Mouse (Mus musculus) urinary bladder, postnatal 4 days (tissue): ENCODE data around the gene Hlcs.

Experiments used
- DNase-seq, 2 experiments: peaks; one replicate each; pipeline ENCODE4 v3.0.0; 2021 to 2022; ENCODE audit warnings: low spot score in 2 of 2

Gene Hlcs

DNA sequence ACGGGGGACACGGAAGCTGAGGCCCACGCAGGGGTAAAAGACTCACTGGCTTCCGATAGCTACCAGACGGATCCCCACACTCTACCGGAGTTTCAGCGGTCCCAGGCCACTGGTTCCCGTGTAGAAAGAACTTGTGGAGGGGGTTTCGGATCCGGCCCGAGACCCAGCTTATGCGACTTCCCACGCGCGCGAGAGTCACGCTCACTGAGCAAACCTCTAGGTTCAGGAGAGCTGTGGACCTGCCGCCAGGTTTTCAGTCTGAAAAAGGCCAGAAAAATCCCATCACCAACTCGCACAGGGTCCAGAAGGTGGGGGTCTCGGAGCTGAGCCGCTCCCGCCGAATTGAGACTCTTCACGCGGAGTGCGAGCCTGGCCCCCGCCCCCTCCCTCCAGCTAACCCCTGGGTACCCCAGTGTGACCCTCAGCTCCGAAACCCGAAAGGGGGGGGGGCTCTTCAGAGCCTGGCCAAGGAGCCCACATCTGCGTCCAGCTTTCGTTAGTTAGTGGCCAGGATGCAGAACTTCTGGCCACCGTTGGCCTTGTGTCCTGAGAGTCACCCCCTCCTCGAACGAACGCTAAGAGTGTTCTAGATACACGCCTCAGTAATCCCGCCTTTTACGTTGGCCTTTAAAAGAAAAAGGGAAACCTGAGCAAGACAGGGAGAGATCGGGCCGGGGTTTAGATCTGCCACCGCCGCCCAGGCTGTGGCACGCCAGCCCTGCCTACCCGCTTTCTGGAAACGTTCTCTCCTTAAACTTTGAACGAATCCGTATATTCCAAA is 234.1 kb downstream of the Hlcs start:
- DNase-seq = no peak
